Mouse (Mus musculus): ENCODE data around the gene Wipi1. TPM values are rescaled to one million over a fixed set of nuclear protein-coding genes. Genes with fewer than 3 reads are reported as not detected.

The Wipi1 gene
- polyA plus RNA-seq, 1 experiment from 2014 or later = 18.2 TPM

- H3K27ac ChIP-seq (ENCODE audit: low read depth) = no peak overlapping the region
- WGBS = 46% methylated on average over 3 of the region's 3 CpGs
- no peak overlapping the region for H3K4me2 ChIP-seq (ENCODE audit: low read length)
- ATAC-seq (replicated peaks; ENCODE audit: low FRiP score, low TSS enrichment, low read depth) (no peak), DNase-seq (ENCODE audit: low spot score) (no peak)
- H3K4me3 ChIP-seq (ENCODE audit: low read depth, low read length) = no peak overlapping the region
- H3K27me3 ChIP-seq (replicated peaks; ENCODE audit: control insufficient read depth, insufficient read depth, low read length) = no peaks in the 10 kb centered on the region
- H3K36me3 ChIP-seq (ENCODE audit: control insufficient read depth, insufficient read depth, low read length) = no peaks in the 10 kb centered on the region
- no peak overlapping the region for H3K9ac ChIP-seq (ENCODE audit: low read length)
- no peaks in the 10 kb centered on the region for H3K9me3 ChIP-seq (ENCODE audit: control insufficient read depth, low read length)
- H3K4me1 ChIP-seq (replicated peaks; ENCODE audit: control insufficient read depth, insufficient read depth, low read length) = peaks cover 5% of the 10 kb centered on the region; the same call in 1 of the 2 replicates
Observed at GRCm38 (mm10) chr11:109561445-109561844, 50.3 kb downstream of the Wipi1 start.

DNA sequence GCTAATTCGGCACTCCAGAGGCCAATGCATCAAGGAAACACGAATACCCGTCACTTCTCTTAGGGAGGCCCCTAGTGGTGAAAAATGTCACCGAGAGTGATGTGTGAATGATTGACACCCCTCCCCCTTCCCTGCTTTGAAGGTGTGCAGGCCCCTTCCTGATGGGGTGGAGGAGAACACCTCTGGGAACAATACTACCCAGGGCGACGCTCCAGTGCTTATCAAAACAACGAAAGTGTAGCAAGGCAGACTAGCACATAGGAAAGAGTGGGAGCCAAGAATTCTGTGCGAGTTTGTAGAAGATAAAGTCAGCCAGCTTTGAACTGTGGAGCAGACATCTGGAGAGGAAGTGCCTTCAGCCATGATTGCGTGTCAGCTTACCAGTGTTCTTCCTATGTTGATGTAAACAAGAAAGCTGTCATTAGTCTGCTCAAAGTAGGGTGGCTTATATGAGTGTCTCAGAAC is 50.9 kb downstream of the Wipi1 start:
- no peak overlapping the region for H3K27ac ChIP-seq (ENCODE audit: low read depth)
- H3K9ac ChIP-seq (ENCODE audit: low read length) = no peak overlapping the region
- H3K4me2 ChIP-seq (ENCODE audit: low read length) = no peak overlapping the region
- WGBS = 31% methylated on average over 9 of the region's 9 CpGs
- H3K27me3 ChIP-seq (replicated peaks; ENCODE audit: control insufficient read depth, insufficient read depth, low read length) = no peaks in the 10 kb centered on the region
- ATAC-seq (replicated peaks; ENCODE audit: low FRiP score, low TSS enrichment, low read depth) = no peak
- H3K4me1 ChIP-seq (replicated peaks; ENCODE audit: control insufficient read depth, insufficient read depth, low read length) = peaks cover 5% of the 10 kb centered on the region; the same call in 1 of the 2 replicates
- no peaks in the 10 kb centered on the region for H3K9me3 ChIP-seq (ENCODE audit: control insufficient read depth, low read length)
- H3K4me3 ChIP-seq (ENCODE audit: low read depth, low read length) = no peak overlapping the region
- H3K36me3 ChIP-seq (ENCODE audit: control insufficient read depth, insufficient read depth, low read length) = no peaks in the 10 kb centered on the region
- DNase-seq (ENCODE audit: low spot score) = no peak

DNA sequence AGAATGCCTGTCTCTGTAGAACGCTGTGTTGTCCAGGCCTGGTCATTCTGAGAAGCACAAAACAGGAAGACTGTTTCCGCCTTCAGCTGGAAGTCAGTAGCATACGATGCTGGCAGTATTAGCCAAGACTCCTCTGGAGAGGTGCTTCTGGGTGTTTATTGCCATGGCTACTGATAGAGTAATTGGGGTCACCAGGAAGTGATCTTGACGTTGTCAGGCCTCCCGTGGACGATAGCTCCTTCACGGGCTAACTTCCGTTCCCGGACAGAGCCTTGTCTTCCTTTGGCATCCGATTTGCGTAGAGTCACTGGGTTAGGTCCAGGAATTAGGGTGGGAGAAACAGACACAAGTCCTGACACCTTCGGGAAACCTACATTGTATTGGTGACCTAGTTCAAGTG is 52.5 kb downstream of the Wipi1 start:
- Histone ChIP-seq H3K27me3 (replicated peaks; ENCODE audit: control insufficient read depth, insufficient read depth, low read length) (no peaks in the 10 kb centered on the region), H3K9me3 (ENCODE audit: control insufficient read depth, low read length) (no peaks in the 10 kb centered on the region), H3K27ac (ENCODE audit: low read depth) (no peak overlapping the region), H3K9ac (ENCODE audit: low read length) (no peak overlapping the region), H3K36me3 (ENCODE audit: control insufficient read depth, insufficient read depth, low read length) (no peaks in the 10 kb centered on the region), H3K4me3 (ENCODE audit: low read depth, low read length) (no peak overlapping the region), H3K4me1 (replicated peaks; ENCODE audit: control insufficient read depth, insufficient read depth, low read length) (peaks cover 5% of the 10 kb centered on the region; the same call in 1 of the 2 replicates), H3K4me2 (ENCODE audit: low read length) (no peak overlapping the region)
- no peak for DNase-seq (ENCODE audit: low spot score)
- ATAC-seq (replicated peaks; ENCODE audit: low FRiP score, low TSS enrichment, low read depth) = no peak
- WGBS = 80% methylated on average over 12 of the region's 12 CpGs

DNA sequence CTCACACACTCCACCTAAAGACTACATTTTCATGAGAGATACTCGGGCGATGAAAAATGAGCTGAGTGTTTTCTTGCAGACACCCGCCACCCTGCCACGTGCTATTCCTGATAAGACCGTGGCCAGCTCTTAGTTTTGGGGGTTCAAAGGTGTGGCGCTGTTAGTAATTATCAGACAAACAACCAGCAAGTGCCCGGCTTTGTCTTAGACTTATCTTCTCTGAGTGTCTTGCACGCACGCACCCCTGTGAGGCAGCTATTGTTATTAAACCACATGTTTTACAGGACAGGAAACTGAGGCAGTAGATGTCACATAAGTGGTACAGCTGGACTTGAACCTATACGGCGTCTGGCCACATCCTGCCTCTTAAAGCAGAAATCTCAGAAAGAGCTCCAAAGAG is 54.3 kb downstream of the Wipi1 start:
- H3K4me3 ChIP-seq (ENCODE audit: low read depth, low read length) = no peak overlapping the region
- 72% methylated on average over 11 of the region's 11 CpGs for WGBS
- no peak for ATAC-seq (replicated peaks; ENCODE audit: low FRiP score, low TSS enrichment, low read depth)

GRCm38 (mm10) chr11:109556130-109556529 is 55.6 kb downstream of the Wipi1 start:
- Histone ChIP-seq H3K9me3 (ENCODE audit: control insufficient read depth, low read length) (no peaks in the 10 kb centered on the region), H3K4me3 (ENCODE audit: low read depth, low read length) (no peak overlapping the region), H3K4me2 (ENCODE audit: low read length) (no peak overlapping the region), H3K27ac (ENCODE audit: low read depth) (no peak overlapping the region), H3K9ac (ENCODE audit: low read length) (no peak overlapping the region), H3K27me3 (replicated peaks; ENCODE audit: control insufficient read depth, insufficient read depth, low read length) (no peaks in the 10 kb centered on the region), H3K36me3 (ENCODE audit: control insufficient read depth, insufficient read depth, low read length) (no peaks in the 10 kb centered on the region), H3K4me1 (replicated peaks; ENCODE audit: control insufficient read depth, insufficient read depth, low read length) (no peaks in the 10 kb centered on the region)
- DNase-seq (ENCODE audit: low spot score) = no peak
- ATAC-seq (replicated peaks; ENCODE audit: low FRiP score, low TSS enrichment, low read depth) = 0 out of 2 replicates have a peak, but pooled peaks have one; percentile 70
- 71% methylated on average over 6 of the region's 6 CpGs for WGBS

More for the DNA sequence above, 54.3 kb downstream of the Wipi1 start:
- no peaks in the 10 kb centered on the region for H3K36me3 ChIP-seq (ENCODE audit: control insufficient read depth, insufficient read depth, low read length)
- no peaks in the 10 kb centered on the region for H3K9me3 ChIP-seq (ENCODE audit: control insufficient read depth, low read length)
- no peaks in the 10 kb centered on the region for H3K4me1 ChIP-seq (replicated peaks; ENCODE audit: control insufficient read depth, insufficient read depth, low read length)
- DNase-seq (ENCODE audit: low spot score) = no peak
- H3K27ac ChIP-seq (ENCODE audit: low read depth) = no peak overlapping the region
- H3K9ac ChIP-seq (ENCODE audit: low read length) = no peak overlapping the region
- no peak overlapping the region for H3K4me2 ChIP-seq (ENCODE audit: low read length)
- H3K27me3 ChIP-seq (replicated peaks; ENCODE audit: control insufficient read depth, insufficient read depth, low read length) = no peaks in the 10 kb centered on the region

DNA sequence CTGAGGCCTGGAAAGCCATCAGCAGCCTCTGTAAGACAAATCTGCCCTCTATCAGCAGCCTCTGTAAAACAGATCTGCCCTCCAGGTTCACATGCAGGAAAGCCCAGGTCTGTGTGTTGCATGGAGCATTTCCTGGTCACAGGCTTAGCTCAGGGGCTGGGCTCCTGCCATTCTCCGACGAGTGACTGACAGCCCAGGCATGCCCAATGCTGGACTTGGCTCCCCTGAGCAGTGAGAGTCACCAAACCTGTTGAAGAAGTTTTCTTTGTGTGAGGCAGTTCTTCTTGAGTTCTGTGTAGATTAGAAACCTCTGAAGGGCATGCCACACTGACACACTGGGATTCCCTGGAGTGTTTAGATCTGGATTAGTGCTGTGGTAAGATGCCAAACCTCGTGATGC is 57.3 kb downstream of the Wipi1 start:
- H3K9me3 ChIP-seq (ENCODE audit: control insufficient read depth, low read length) = no peaks in the 10 kb centered on the region
- peak; percentile 75 for ATAC-seq (replicated peaks; ENCODE audit: low FRiP score, low TSS enrichment, low read depth)
- DNase-seq (ENCODE audit: low spot score) = peak; percentile 56
- WGBS = 39% methylated on average over 3 of the region's 3 CpGs
- no peak overlapping the region for H3K4me2 ChIP-seq (ENCODE audit: low read length)
- no peaks in the 10 kb centered on the region for H3K36me3 ChIP-seq (ENCODE audit: control insufficient read depth, insufficient read depth, low read length)
- peak overlapping the region; percentile 48 for H3K27ac ChIP-seq (ENCODE audit: low read depth)
- H3K4me1 ChIP-seq (replicated peaks; ENCODE audit: control insufficient read depth, insufficient read depth, low read length) = no peaks in the 10 kb centered on the region
- no peak overlapping the region for H3K9ac ChIP-seq (ENCODE audit: low read length)
- no peaks in the 10 kb centered on the region for H3K27me3 ChIP-seq (replicated peaks; ENCODE audit: control insufficient read depth, insufficient read depth, low read length)
- H3K4me3 ChIP-seq (ENCODE audit: low read depth, low read length) = no peak overlapping the region

DNA sequence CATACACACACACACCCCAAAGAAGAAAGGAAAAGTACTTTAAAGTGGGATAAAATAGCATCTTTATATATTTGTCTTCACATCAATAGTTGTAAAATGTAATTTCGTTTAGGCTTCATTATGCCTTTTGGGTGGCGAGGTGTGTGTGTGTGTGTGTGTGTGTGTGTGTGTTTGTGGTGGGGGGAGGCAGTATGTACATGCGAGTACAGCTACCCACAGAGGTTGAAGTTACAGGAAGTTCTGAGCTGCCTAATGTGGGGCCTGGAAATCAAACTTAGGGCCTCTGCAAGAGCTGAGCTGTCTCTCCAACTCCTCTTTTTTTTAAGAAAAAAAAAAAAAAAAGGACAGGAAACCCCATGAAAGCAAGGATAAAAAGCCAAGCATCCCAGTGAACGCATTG is 57.8 kb downstream of the Wipi1 start:
- no peaks in the 10 kb centered on the region for H3K4me1 ChIP-seq (replicated peaks; ENCODE audit: control insufficient read depth, insufficient read depth, low read length)
- no peak for ATAC-seq (replicated peaks; ENCODE audit: low FRiP score, low TSS enrichment, low read depth)
- no peaks in the 10 kb centered on the region for H3K9me3 ChIP-seq (ENCODE audit: control insufficient read depth, low read length)
- peak overlapping the region; percentile 48; the same call in 1 of the 2 replicates for H3K27ac ChIP-seq (ENCODE audit: low read depth)
- H3K4me3 ChIP-seq (ENCODE audit: low read depth, low read length) = no peak overlapping the region
- no peak overlapping the region for H3K4me2 ChIP-seq (ENCODE audit: low read length)
- H3K27me3 ChIP-seq (replicated peaks; ENCODE audit: control insufficient read depth, insufficient read depth, low read length) = no peaks in the 10 kb centered on the region
- no peaks in the 10 kb centered on the region for H3K36me3 ChIP-seq (ENCODE audit: control insufficient read depth, insufficient read depth, low read length)
- no peak overlapping the region for H3K9ac ChIP-seq (ENCODE audit: low read length)
- 56% methylated on average over 4 of the region's 4 CpGs for WGBS
- no peak for DNase-seq (ENCODE audit: low spot score)

- H3K27me3 ChIP-seq (replicated peaks; ENCODE audit: control insufficient read depth, insufficient read depth, low read length) = no peaks in the 10 kb centered on the region
- WGBS = 56% methylated on average over 5 of the region's 5 CpGs
- H3K4me3 ChIP-seq (ENCODE audit: low read depth, low read length) = no peak overlapping the region
- H3K4me1 ChIP-seq (replicated peaks; ENCODE audit: control insufficient read depth, insufficient read depth, low read length) = 0 out of 2 replicates have a peak, but pooled peaks cover 7% of the 10 kb centered on the region
- no peak overlapping the region for H3K27ac ChIP-seq (ENCODE audit: low read depth)
- H3K36me3 ChIP-seq (ENCODE audit: control insufficient read depth, insufficient read depth, low read length) = no peaks in the 10 kb centered on the region
- no peak for ATAC-seq (replicated peaks; ENCODE audit: low FRiP score, low TSS enrichment, low read depth)
- no peak overlapping the region for H3K9ac ChIP-seq (ENCODE audit: low read length)
- DNase-seq (ENCODE audit: low spot score) = no peak
- no peaks in the 10 kb centered on the region for H3K9me3 ChIP-seq (ENCODE audit: control insufficient read depth, low read length)
- no peak overlapping the region for H3K4me2 ChIP-seq (ENCODE audit: low read length)
Observed at GRCm38 (mm10) chr11:109549599-109550290, 62.0 kb downstream of the Wipi1 start.

- no peak overlapping the region for H3K4me2 ChIP-seq (ENCODE audit: low read length)
- DNase-seq (ENCODE audit: low spot score) = no peak
- no peak overlapping the region for H3K9ac ChIP-seq (ENCODE audit: low read length)
- no peak overlapping the region for H3K27ac ChIP-seq (ENCODE audit: low read depth)
- no peaks in the 10 kb centered on the region for H3K9me3 ChIP-seq (ENCODE audit: control insufficient read depth, low read length)
- 100% methylated on average over 1 of the region's 1 CpGs for WGBS
- H3K27me3 ChIP-seq (replicated peaks; ENCODE audit: control insufficient read depth, insufficient read depth, low read length) = no peaks in the 10 kb centered on the region
- H3K4me1 ChIP-seq (replicated peaks; ENCODE audit: control insufficient read depth, insufficient read depth, low read length) = 0 out of 2 replicates have a peak, but pooled peaks cover 7% of the 10 kb centered on the region
- no peak for ATAC-seq (replicated peaks; ENCODE audit: low FRiP score, low TSS enrichment, low read depth)
- no peaks in the 10 kb centered on the region for H3K36me3 ChIP-seq (ENCODE audit: control insufficient read depth, insufficient read depth, low read length)
- H3K4me3 ChIP-seq (ENCODE audit: low read depth, low read length) = no peak overlapping the region
Observed at GRCm38 (mm10) chr11:109547652-109548051, 64.1 kb downstream of the Wipi1 start.

Data from intestine, embryonic 14.5 days (tissue).